Mouse (Mus musculus) liver, embryonic 14.5 days (tissue): ENCODE measurements around the gene Banp.

ENCODE experiments used
- CTCF ChIP-seq: IDR thresholded peaks from 2 replicates; pipeline ENCODE4 v1.5.1; 2016; ENCODE audit warnings: antibody characterized with exemption, low read depth, control low read depth
- EP300 ChIP-seq: IDR thresholded peaks from 2 replicates; pipeline ENCODE4 v1.6.1; 2016; ENCODE audit warnings: antibody characterized with exemption, low read depth

GRCm38 (mm10) chr8:121934923-121935322, 14.6 kb upstream of the Banp start:
- TF ChIP-seq CTCF (no peak), EP300 (no peak)
